Mouse (Mus musculus): ENCODE results near the gene Bpifc. TPM values are rescaled to one million over a fixed set of nuclear protein-coding genes. Genes with fewer than 3 reads are reported as not detected.

Gene Bpifc
- not detected in 2 replicates for polyA plus RNA-seq (2016; fragmentation: Nextera tagmentation; extraction: Ambion mirVana)

DNA sequence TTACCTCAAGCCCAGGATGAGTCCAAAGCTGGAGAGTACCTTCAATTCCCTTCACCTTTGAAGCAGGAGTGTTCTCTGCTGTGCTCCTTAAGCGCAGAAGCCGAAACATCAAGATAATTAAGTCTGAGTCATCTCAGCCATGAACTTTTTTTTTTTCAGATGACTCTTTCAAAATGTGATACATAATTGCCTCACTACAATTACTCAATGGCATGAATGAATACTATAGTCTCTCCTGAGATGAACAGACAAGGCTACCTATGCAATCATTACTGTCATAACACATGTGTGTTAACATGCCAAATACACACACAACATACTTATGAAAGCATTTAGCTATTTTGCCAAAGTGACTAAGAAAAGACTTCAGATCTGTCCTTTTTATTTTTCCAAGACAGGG lies at the start of gene Bpifc:
Gene Bpifc (minus strand): TSS at position 115 of the 400 bp plus-strand sequence.
- Histone ChIP-seq H3K27me3 (replicated peaks) (no peaks in the 10 kb centered on the region), H3K4me2 (no peak within 1 kb of the TSS), H3K4me1 (replicated peaks) (no peaks in the 10 kb centered on the region), H3K9me3 (replicated peaks) (no peaks in the 10 kb centered on the region), H3K9ac (no peak within 1 kb of the TSS), H3K4me3 (no peak within 1 kb of the TSS), H3K27ac (ENCODE audit: poor library complexity, severe bottlenecking) (no peak within 1 kb of the TSS), H3K36me3 (no peaks in the 10 kb centered on the region)
- ATAC-seq (ENCODE audit: insufficient number of reproducible peaks, low FRiP score) = no peak
- WGBS = 85% methylated on average over 2 of the region's 2 CpGs

DNA sequence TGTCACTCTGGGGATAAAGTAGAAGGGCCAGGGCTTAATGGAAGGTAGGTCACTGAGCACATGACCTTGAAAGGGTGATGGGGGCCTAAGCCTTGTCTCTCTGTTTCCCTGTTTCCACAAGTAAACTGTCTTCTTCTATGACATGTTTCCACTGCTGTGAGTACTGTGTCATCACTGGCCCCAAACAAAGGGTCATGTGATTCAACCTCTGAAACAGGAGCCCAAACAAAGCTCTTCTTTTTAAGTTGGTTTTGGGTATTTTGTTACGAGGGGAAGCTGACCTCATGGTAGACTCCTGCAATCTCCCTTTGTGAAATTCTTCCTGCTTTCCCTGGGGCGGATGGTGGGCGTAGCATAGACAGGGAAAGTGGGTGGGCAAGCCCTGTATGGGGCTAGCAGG lies 48.6 kb upstream of the Bpifc start:
- Histone ChIP-seq H3K27ac (ENCODE audit: poor library complexity, severe bottlenecking) (no peak overlapping the region), H3K4me3 (no peak overlapping the region), H3K36me3 (no peaks in the 10 kb centered on the region), H3K4me2 (no peak overlapping the region), H3K9me3 (replicated peaks) (peaks cover 15% of the 10 kb centered on the region; the same call in 1 of the 2 replicates), H3K9ac (no peak overlapping the region), H3K4me1 (replicated peaks) (peaks cover 5% of the 10 kb centered on the region; the same call in 1 of the 2 replicates), H3K27me3 (replicated peaks) (no peaks in the 10 kb centered on the region)
- no peak for ATAC-seq (ENCODE audit: insufficient number of reproducible peaks, low FRiP score)
- 63% methylated on average over 3 of the region's 3 CpGs for WGBS

DNA sequence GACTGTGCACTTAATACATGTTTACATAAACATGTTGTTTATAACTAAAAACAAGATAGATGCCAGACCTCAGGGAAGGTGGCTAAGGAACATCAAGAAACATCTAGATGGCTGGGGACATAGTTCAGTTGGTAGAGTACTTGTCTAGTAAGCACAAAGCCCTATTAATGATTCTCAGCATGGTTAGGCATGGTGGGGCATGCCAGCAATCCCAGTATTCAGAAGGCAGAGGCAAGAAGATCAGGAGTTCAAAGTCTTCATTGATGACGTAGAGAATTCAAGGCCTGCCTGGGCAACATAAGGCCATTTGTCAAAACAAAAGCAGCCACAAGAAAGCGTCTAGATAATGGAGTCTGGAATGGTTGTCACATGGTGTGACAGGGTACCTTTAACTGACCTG lies 46.0 kb upstream of the Bpifc start:
- no peak overlapping the region for H3K27ac ChIP-seq (ENCODE audit: poor library complexity, severe bottlenecking)
- no peaks in the 10 kb centered on the region for H3K27me3 ChIP-seq (replicated peaks)
- no peak overlapping the region for H3K4me2 ChIP-seq
- 33% methylated on average over 2 of the region's 2 CpGs for WGBS
- no peaks in the 10 kb centered on the region for H3K36me3 ChIP-seq
- H3K4me3 ChIP-seq = no peak overlapping the region
- H3K4me1 ChIP-seq (replicated peaks) = peaks cover 7% of the 10 kb centered on the region; the same call in 1 of the 2 replicates
- no peak for ATAC-seq (ENCODE audit: insufficient number of reproducible peaks, low FRiP score)
- H3K9me3 ChIP-seq (replicated peaks) = peaks cover 15% of the 10 kb centered on the region; the same call in 1 of the 2 replicates
- H3K9ac ChIP-seq = no peak overlapping the region

DNA sequence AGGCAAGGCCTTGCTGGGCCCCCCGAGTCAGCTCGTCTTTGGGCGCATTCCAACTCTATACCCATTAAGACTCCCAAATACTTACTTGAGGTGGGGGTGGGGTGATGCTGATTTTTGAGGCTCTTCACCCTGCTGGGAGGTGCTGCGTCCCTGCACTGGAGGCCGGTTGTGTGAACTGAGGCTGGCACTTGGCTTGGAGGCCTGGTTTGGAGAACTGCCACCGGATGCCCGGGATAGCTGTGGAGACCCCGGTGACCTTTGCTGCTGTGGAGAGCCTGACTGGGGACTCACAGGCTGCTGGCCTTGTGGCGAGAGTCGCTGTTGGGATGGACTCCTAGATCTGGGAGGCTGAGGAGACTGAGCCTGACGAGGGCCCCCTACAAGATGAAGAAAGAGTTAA lies 45.6 kb upstream of the Bpifc start:
- H3K4me1 ChIP-seq (replicated peaks) = peaks cover 10% of the 10 kb centered on the region
- H3K27ac ChIP-seq (ENCODE audit: poor library complexity, severe bottlenecking) = no peak overlapping the region
- no peak overlapping the region for H3K4me3 ChIP-seq
- H3K9ac ChIP-seq = no peak overlapping the region
- peaks cover 14% of the 10 kb centered on the region; the same call in 1 of the 2 replicates for H3K9me3 ChIP-seq (replicated peaks)
- no peaks in the 10 kb centered on the region for H3K27me3 ChIP-seq (replicated peaks)
- no peaks in the 10 kb centered on the region for H3K36me3 ChIP-seq
- no peak overlapping the region for H3K4me2 ChIP-seq
- WGBS = 84% methylated on average over 11 of the region's 11 CpGs
- ATAC-seq (ENCODE audit: insufficient number of reproducible peaks, low FRiP score) = no peak

DNA sequence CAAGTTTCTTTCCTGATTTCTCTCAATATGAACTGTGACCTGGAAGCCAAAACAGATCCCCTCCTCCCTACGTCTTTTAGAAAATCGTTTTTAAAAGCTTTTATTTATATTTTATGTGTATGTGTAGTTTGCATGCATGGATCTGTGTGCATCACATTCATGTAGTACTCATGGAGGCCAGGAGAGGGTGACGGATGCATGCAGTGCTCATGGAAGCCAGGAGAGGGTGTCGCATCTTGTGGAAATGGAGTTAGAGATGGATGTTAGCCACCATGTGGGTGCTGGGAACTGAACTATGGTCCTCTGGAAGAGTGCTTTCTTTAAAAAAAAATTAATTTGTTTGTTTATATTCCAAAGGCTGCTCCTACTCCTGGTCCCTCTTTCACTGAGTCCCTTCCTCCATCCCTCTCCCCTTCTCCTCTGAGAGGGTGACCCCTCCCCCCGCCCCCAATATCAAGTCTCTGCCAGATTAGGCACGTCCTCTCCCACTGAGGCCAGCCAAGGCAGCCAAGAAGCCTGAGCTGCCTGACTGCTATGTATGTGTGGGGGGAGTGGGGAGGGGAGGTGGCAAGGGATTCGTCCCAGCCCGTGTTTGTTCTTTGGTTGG lies 44.7 kb upstream of the Bpifc start:
- Histone ChIP-seq H3K27ac (ENCODE audit: poor library complexity, severe bottlenecking) (no peak overlapping the region), H3K9me3 (replicated peaks) (0 out of 2 replicates have a peak, but pooled peaks cover 7% of the 10 kb centered on the region), H3K27me3 (replicated peaks) (no peaks in the 10 kb centered on the region), H3K4me1 (replicated peaks) (peaks cover 10% of the 10 kb centered on the region), H3K4me2 (no peak overlapping the region), H3K4me3 (no peak overlapping the region), H3K36me3 (no peaks in the 10 kb centered on the region), H3K9ac (no peak overlapping the region)
- ATAC-seq (ENCODE audit: insufficient number of reproducible peaks, low FRiP score) = no peak
- 61% methylated on average over 8 of the region's 8 CpGs for WGBS

DNA sequence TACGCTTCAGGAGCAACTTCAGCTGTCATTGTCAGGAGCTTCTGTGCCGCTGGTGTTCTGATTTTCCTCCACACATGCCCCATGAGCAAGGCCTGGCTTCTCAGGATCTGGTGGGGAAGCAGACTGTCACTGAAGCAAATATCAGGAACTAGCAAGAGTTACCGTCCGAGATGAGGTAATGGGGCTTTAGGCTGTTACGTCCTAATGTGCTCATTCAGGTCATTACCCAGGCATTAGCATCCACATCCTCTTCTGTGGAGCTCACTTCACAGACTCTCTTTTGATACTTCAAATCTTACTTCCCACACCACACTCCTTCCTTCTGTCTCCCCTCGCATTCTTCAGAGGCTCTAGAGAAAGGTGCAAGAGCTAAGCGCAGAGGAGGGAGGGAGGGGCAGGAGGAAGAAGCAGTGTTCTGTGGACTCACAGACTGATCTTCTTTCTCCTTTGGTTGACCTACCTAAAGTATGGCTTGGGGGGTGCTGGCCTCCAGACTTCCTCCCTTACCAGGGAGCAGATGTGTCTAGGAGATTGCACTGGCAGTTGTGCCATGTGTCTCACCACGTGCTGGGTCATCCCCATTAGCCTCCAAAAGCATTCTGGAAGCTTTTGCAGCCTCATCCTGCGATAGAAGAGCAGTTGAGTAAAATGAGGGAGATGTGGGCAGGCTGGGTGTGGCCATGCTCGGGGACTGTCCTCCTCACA lies 41.3 kb upstream of the Bpifc start:
- Histone ChIP-seq H3K4me2 (no peak overlapping the region), H3K27me3 (replicated peaks) (no peaks in the 10 kb centered on the region), H3K4me3 (no peak overlapping the region), H3K36me3 (peaks cover 3% of the 10 kb centered on the region; the same call in 1 of the 2 replicates), H3K9ac (no peak overlapping the region), H3K27ac (ENCODE audit: poor library complexity, severe bottlenecking) (no peak overlapping the region), H3K4me1 (replicated peaks) (peaks cover 10% of the 10 kb centered on the region), H3K9me3 (replicated peaks) (0 out of 2 replicates have a peak, but pooled peaks cover 7% of the 10 kb centered on the region)
- WGBS = 63% methylated on average over 10 of the region's 10 CpGs
- ATAC-seq (ENCODE audit: insufficient number of reproducible peaks, low FRiP score) = no peak

DNA sequence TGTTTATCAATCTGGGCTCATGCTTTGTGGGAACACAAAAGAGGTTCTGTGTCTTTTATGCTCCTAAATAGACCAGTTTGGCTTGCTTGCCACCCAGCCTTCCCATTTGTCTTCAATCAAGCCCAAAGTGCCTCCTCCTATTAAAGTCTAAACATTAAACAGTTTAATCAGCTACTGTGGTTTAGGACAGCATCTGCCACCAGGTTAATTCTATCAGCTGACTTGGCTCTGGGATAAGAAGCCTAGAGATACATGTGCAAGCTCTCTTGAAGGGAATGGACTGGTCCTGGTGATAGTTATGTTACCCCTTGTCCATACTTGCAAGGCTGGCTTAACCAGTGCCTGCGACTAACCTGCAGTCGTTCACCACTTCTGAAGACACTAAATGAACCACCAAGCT lies 38.8 kb upstream of the Bpifc start:
- Histone ChIP-seq H3K4me2 (no peak overlapping the region), H3K4me3 (no peak overlapping the region), H3K27me3 (replicated peaks) (no peaks in the 10 kb centered on the region), H3K27ac (ENCODE audit: poor library complexity, severe bottlenecking) (no peak overlapping the region), H3K9ac (no peak overlapping the region), H3K9me3 (replicated peaks) (no peaks in the 10 kb centered on the region), H3K36me3 (peaks cover 10% of the 10 kb centered on the region), H3K4me1 (replicated peaks) (peaks cover 8% of the 10 kb centered on the region)
- 89% methylated on average over 2 of the region's 2 CpGs for WGBS
- ATAC-seq (ENCODE audit: insufficient number of reproducible peaks, low FRiP score) = no peak

DNA sequence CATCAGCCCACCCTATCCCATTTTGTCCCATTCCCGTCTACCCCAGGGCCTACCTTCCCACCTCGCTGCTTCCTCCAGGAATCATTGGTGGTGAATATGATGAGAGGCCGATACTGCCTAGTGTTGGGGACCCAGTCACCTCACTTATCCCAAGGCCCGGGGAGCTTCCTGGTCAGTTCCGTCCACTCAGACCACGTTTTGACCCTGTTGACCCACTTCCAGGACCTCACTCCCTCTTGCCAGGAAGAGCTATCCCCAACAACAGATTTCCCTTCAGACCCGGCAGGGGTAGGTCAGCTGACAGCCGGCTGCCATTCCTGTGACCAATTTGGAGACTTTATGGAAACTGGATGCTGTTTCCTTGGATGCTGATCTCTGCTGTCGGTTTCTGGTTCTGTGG lies 36.1 kb upstream of the Bpifc start:
- 85% methylated on average over 9 of the region's 9 CpGs for WGBS
- no peak for ATAC-seq (ENCODE audit: insufficient number of reproducible peaks, low FRiP score)
- no peak overlapping the region for H3K9ac ChIP-seq
- no peak overlapping the region for H3K4me3 ChIP-seq
- H3K4me2 ChIP-seq = no peak overlapping the region
- H3K27me3 ChIP-seq (replicated peaks) = no peaks in the 10 kb centered on the region
- no peak overlapping the region for H3K27ac ChIP-seq (ENCODE audit: poor library complexity, severe bottlenecking)
- H3K9me3 ChIP-seq (replicated peaks) = no peaks in the 10 kb centered on the region
- H3K36me3 ChIP-seq = peaks cover 28% of the 10 kb centered on the region
- H3K4me1 ChIP-seq (replicated peaks) = peaks cover 4% of the 10 kb centered on the region; the same call in 1 of the 2 replicates

DNA sequence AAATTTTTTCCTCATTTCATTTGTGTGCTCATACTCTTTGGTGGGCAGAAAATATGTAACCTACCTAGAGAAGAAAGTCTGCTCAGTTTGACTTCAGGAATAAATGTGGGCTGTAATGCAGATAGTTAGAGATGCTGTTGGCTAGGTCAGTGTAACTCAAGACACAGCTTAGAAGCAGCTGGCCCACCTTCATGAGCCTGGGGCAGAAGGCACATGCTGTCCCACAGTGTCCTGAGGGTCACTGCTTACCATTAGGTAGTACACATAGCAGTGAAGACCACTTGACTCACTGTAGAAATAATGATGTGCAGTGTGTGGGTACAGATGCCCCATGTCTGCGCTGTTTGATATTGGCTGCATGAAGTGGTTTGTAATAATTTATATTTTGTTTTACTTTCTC lies 34.7 kb upstream of the Bpifc start:
- no peak for ATAC-seq (ENCODE audit: insufficient number of reproducible peaks, low FRiP score)
- no peak overlapping the region for H3K27ac ChIP-seq (ENCODE audit: poor library complexity, severe bottlenecking)
- H3K9ac ChIP-seq = no peak overlapping the region
- peaks cover 38% of the 10 kb centered on the region for H3K36me3 ChIP-seq
- H3K4me3 ChIP-seq = no peak overlapping the region
- 95% methylated on average over 1 of the region's 1 CpGs for WGBS
- no peak overlapping the region for H3K4me2 ChIP-seq
- H3K9me3 ChIP-seq (replicated peaks) = no peaks in the 10 kb centered on the region
- H3K4me1 ChIP-seq (replicated peaks) = no peaks in the 10 kb centered on the region
- H3K27me3 ChIP-seq (replicated peaks) = no peaks in the 10 kb centered on the region

DNA sequence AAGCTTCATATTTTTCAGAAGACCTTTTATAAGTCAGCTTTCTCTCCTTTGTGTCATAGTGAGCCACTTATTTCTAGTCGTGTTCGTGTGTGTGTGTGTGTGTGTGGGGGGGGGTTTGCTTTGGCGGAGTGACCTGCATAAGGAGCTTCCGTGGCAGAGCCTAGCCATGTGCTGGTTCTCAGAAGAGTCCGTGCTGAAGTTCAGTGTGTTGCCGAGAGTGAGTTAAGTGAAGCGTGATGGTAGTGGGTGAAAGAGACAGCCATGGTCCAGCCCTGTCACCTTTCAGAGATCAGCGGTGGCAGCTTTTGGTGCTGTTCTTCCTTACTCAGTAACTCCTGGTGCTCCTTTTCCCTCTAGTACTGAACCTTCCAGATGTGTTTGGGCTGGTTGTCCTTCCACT lies 32.4 kb upstream of the Bpifc start:
- WGBS = 91% methylated on average over 8 of the region's 8 CpGs
- Histone ChIP-seq H3K36me3 (peaks cover 40% of the 10 kb centered on the region), H3K27ac (ENCODE audit: poor library complexity, severe bottlenecking) (no peak overlapping the region), H3K9me3 (replicated peaks) (no peaks in the 10 kb centered on the region), H3K27me3 (replicated peaks) (no peaks in the 10 kb centered on the region), H3K4me3 (no peak overlapping the region), H3K4me2 (no peak overlapping the region), H3K4me1 (replicated peaks) (no peaks in the 10 kb centered on the region), H3K9ac (no peak overlapping the region)
- no peak for ATAC-seq (ENCODE audit: insufficient number of reproducible peaks, low FRiP score)

DNA sequence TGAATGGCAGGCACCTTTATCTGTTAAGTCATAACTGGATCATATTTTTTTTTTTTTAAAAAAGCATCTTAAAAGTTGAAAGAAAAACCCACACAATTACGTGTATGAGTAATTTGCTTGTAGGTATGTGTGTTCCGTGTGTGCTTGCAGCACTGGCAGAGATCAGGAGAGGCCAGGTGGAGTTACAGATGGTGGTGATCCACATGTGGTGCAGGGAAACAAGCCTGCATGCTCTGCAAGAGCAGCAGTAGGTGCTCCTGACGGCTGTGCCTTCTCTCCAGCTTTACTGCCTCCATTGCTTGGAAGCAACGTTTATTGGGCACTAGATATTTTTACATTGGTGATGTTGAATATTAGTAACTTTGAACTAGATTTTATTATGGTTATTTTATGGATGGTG lies 32.0 kb upstream of the Bpifc start:
- Histone ChIP-seq H3K4me1 (replicated peaks) (no peaks in the 10 kb centered on the region), H3K27me3 (replicated peaks) (no peaks in the 10 kb centered on the region), H3K27ac (ENCODE audit: poor library complexity, severe bottlenecking) (no peak overlapping the region), H3K9me3 (replicated peaks) (no peaks in the 10 kb centered on the region), H3K4me2 (no peak overlapping the region), H3K4me3 (no peak overlapping the region), H3K9ac (no peak overlapping the region), H3K36me3 (peaks cover 40% of the 10 kb centered on the region)
- 85% methylated on average over 4 of the region's 4 CpGs for WGBS
- ATAC-seq (ENCODE audit: insufficient number of reproducible peaks, low FRiP score) = no peak

Measured in heart, embryonic 12.5 days (tissue).